Mouse (Mus musculus): Measurements from ENCODE around the gene Flt3l. TPM values are rescaled to one million over a fixed set of nuclear protein-coding genes. Genes with fewer than 3 reads are reported as not detected.

Flt3l gene
- polyA plus RNA-seq, 1 experiment: 1.6 TPM

GRCm38 (mm10) chr7:45160316-45160800 lies 24.1 kb upstream of the Flt3l start:
- TF ChIP-seq FOSL1 (IDR thresholded peaks at IDR 0.05; ENCODE audit: insufficient read depth, low read length, poor library complexity, severe bottlenecking) (no peak), CEBPB (IDR thresholded peaks at IDR 0.05; ENCODE audit: low read depth) (no peak), MYOG (IDR thresholded peaks at IDR 0.05; ENCODE audit: control insufficient read depth, extremely low read depth, insufficient read length) (no peak), MYOD1 (IDR thresholded peaks at IDR 0.05; ENCODE audit: control insufficient read depth, insufficient read length, low read depth) (no peak), MAX (IDR thresholded peaks at IDR 0.05) (no peak), CTCF (IDR thresholded peaks at IDR 0.05; ENCODE audit: control insufficient read depth, insufficient read depth, insufficient read length) (no peak), USF1 (IDR thresholded peaks at IDR 0.05; ENCODE audit: low read depth) (no peak)
- Histone ChIP-seq H3K27me3 (ENCODE audit: control insufficient read depth, insufficient read depth, insufficient read length) (peaks cover 16% of the 10 kb centered on the region), H3K79me3 (ENCODE audit: low read depth) (no peaks in the 10 kb centered on the region)

GRCm38 (mm10) chr7:45158991-45159390 lies 22.8 kb upstream of the Flt3l start:
- no peaks in the 10 kb centered on the region for H3K79me2 ChIP-seq (ENCODE audit: control insufficient read depth, insufficient read depth)
- no peaks in the 10 kb centered on the region for H3K36me3 ChIP-seq (ENCODE audit: control insufficient read depth, insufficient read depth)
- TF ChIP-seq MYOG (IDR thresholded peaks at IDR 0.05; ENCODE audit: control insufficient read depth, extremely low read depth, insufficient read length) (no peak), FOSL1 (IDR thresholded peaks at IDR 0.05; ENCODE audit: insufficient read depth, low read length, poor library complexity, severe bottlenecking) (no peak), CEBPB (IDR thresholded peaks at IDR 0.05; ENCODE audit: low read depth) (no peak), USF1 (IDR thresholded peaks at IDR 0.05; ENCODE audit: low read depth) (no peak), CTCF (IDR thresholded peaks at IDR 0.05; ENCODE audit: control insufficient read depth, insufficient read depth, insufficient read length) (no peak), MYOD1 (IDR thresholded peaks at IDR 0.05; ENCODE audit: control insufficient read depth, insufficient read length, low read depth) (no peak), MAX (IDR thresholded peaks at IDR 0.05) (no peak)
- H3ac ChIP-seq (ENCODE audit: control insufficient read depth, insufficient read length, low read depth): no peak overlapping the region
- H3K27me3 ChIP-seq (ENCODE audit: control insufficient read depth, insufficient read depth, insufficient read length): peaks cover 5% of the 10 kb centered on the region
- H3K79me3 ChIP-seq (ENCODE audit: low read depth): no peaks in the 10 kb centered on the region
- no peak overlapping the region for H3K4me3 ChIP-seq (ENCODE audit: insufficient read depth, poor library complexity, severe bottlenecking)

More at GRCm38 (mm10) chr7:45160316-45160800, 24.1 kb upstream of the Flt3l start:
- no peaks in the 10 kb centered on the region for H3K36me3 ChIP-seq (ENCODE audit: control insufficient read depth, insufficient read depth)
- no peaks in the 10 kb centered on the region for H3K79me2 ChIP-seq (ENCODE audit: control insufficient read depth, insufficient read depth)
- H3K4me3 ChIP-seq (ENCODE audit: insufficient read depth, poor library complexity, severe bottlenecking): no peak overlapping the region
- no peak overlapping the region for H3ac ChIP-seq (ENCODE audit: control insufficient read depth, insufficient read length, low read depth)

- no peaks in the 10 kb centered on the region for H3K79me3 ChIP-seq (ENCODE audit: low read depth)
- H3K27me3 ChIP-seq (ENCODE audit: control insufficient read depth, insufficient read depth, insufficient read length): no peaks in the 10 kb centered on the region
- no peak overlapping the region for H3K4me3 ChIP-seq (ENCODE audit: insufficient read depth, poor library complexity, severe bottlenecking)
- no peaks in the 10 kb centered on the region for H3K36me3 ChIP-seq (ENCODE audit: control insufficient read depth, insufficient read depth)
- TF ChIP-seq CTCF (IDR thresholded peaks at IDR 0.05; ENCODE audit: control insufficient read depth, insufficient read depth, insufficient read length): no peak
- no peak for TF ChIP-seq USF1 (IDR thresholded peaks at IDR 0.05; ENCODE audit: low read depth)
- no peak for TF ChIP-seq FOSL1 (IDR thresholded peaks at IDR 0.05; ENCODE audit: insufficient read depth, low read length, poor library complexity, severe bottlenecking)
- no peak for TF ChIP-seq MYOG (IDR thresholded peaks at IDR 0.05; ENCODE audit: control insufficient read depth, extremely low read depth, insufficient read length)
- TF ChIP-seq CEBPB (IDR thresholded peaks at IDR 0.05; ENCODE audit: low read depth): no peak
- no peak for TF ChIP-seq MYOD1 (IDR thresholded peaks at IDR 0.05; ENCODE audit: control insufficient read depth, insufficient read length, low read depth)
- H3ac ChIP-seq (ENCODE audit: control insufficient read depth, insufficient read length, low read depth): no peak overlapping the region
- peaks cover 6% of the 10 kb centered on the region for H3K79me2 ChIP-seq (ENCODE audit: control insufficient read depth, insufficient read depth)
These were observed 21.2 kb upstream of the Flt3l start for GRCm38 (mm10) chr7:45157459-45157858.

- Histone ChIP-seq H3ac (ENCODE audit: control insufficient read depth, insufficient read length, low read depth) (no peak overlapping the region), H3K27me3 (ENCODE audit: control insufficient read depth, insufficient read depth, insufficient read length) (no peaks in the 10 kb centered on the region), H3K79me2 (ENCODE audit: control insufficient read depth, insufficient read depth) (peaks cover 6% of the 10 kb centered on the region), H3K79me3 (ENCODE audit: low read depth) (no peaks in the 10 kb centered on the region), H3K4me3 (ENCODE audit: insufficient read depth, poor library complexity, severe bottlenecking) (no peak overlapping the region), H3K36me3 (ENCODE audit: control insufficient read depth, insufficient read depth) (no peaks in the 10 kb centered on the region)
- TF ChIP-seq MYOG (IDR thresholded peaks at IDR 0.05; ENCODE audit: control insufficient read depth, extremely low read depth, insufficient read length) (no peak), CTCF (IDR thresholded peaks at IDR 0.05; ENCODE audit: control insufficient read depth, insufficient read depth, insufficient read length) (no peak), FOSL1 (IDR thresholded peaks at IDR 0.05; ENCODE audit: insufficient read depth, low read length, poor library complexity, severe bottlenecking) (no peak), CEBPB (IDR thresholded peaks at IDR 0.05; ENCODE audit: low read depth) (no peak), USF1 (IDR thresholded peaks at IDR 0.05; ENCODE audit: low read depth) (no peak), MAX (IDR thresholded peaks at IDR 0.05) (no peak), MYOD1 (IDR thresholded peaks at IDR 0.05; ENCODE audit: control insufficient read depth, insufficient read length, low read depth) (no peak)
These were observed 20.0 kb upstream of the Flt3l start for GRCm38 (mm10) chr7:45156206-45156605.

GRCm38 (mm10) chr7:45155590-45155989 lies 19.4 kb upstream of the Flt3l start:
- Histone ChIP-seq H3K4me3 (ENCODE audit: insufficient read depth, poor library complexity, severe bottlenecking) (no peak overlapping the region), H3K79me3 (ENCODE audit: low read depth) (no peaks in the 10 kb centered on the region), H3K27me3 (ENCODE audit: control insufficient read depth, insufficient read depth, insufficient read length) (no peaks in the 10 kb centered on the region), H3K79me2 (ENCODE audit: control insufficient read depth, insufficient read depth) (peaks cover 6% of the 10 kb centered on the region), H3K36me3 (ENCODE audit: control insufficient read depth, insufficient read depth) (no peaks in the 10 kb centered on the region), H3ac (ENCODE audit: control insufficient read depth, insufficient read length, low read depth) (no peak overlapping the region)
- TF ChIP-seq MAX (IDR thresholded peaks at IDR 0.05): no peak
- TF ChIP-seq CEBPB (IDR thresholded peaks at IDR 0.05; ENCODE audit: low read depth): no peak
- no peak for TF ChIP-seq USF1 (IDR thresholded peaks at IDR 0.05; ENCODE audit: low read depth)
- no peak for TF ChIP-seq MYOD1 (IDR thresholded peaks at IDR 0.05; ENCODE audit: control insufficient read depth, insufficient read length, low read depth)
- no peak for TF ChIP-seq MYOG (IDR thresholded peaks at IDR 0.05; ENCODE audit: control insufficient read depth, extremely low read depth, insufficient read length)
- no peak for TF ChIP-seq FOSL1 (IDR thresholded peaks at IDR 0.05; ENCODE audit: insufficient read depth, low read length, poor library complexity, severe bottlenecking)
- no peak for TF ChIP-seq CTCF (IDR thresholded peaks at IDR 0.05; ENCODE audit: control insufficient read depth, insufficient read depth, insufficient read length)
